Mouse (Mus musculus): ENCODE measurements around the gene Cul7.

- no peak for TF ChIP-seq CTCF (IDR thresholded peaks at IDR 0.05; ENCODE audit: insufficient read depth, low read depth, low read length)
- no peak for TF ChIP-seq POLR2A (IDR thresholded peaks at IDR 0.05; ENCODE audit: insufficient read depth, low read depth, low read length)
Observed at GRCm38 (mm10) chr17:46699245-46699644, 49.1 kb downstream of the Cul7 start.
